Mouse (Mus musculus) spleen, postnatal 14 days (tissue): ENCODE data around the gene Pqbp1.

Experiments
- DNase-seq, 2 experiments: peaks; one replicate each; pipeline ENCODE4 v3.0.0; 2021 to 2022; ENCODE audit warnings: low spot score in 2 of 2

The Pqbp1 gene

DNA sequence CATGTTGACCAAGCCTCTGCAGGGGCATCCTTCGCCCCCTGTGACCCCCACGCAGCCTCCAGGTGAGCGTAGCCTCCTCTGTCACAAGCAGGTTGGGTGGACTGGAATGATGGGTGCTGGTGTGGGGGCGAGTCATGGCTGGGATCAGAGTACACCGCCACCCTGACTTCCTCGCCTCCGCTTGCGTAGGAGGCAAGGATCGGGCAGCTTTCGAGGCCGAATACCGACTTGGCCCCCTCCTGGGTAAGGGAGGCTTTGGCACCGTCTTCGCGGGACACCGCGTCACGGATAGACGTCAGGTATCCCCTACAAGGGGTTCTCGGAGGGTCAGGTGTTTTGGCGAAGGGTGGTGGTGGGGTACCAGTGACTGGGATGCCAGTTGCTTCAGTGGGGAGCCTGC, 20.6 kb downstream of the Pqbp1 start:
- no peak for DNase-seq

DNA sequence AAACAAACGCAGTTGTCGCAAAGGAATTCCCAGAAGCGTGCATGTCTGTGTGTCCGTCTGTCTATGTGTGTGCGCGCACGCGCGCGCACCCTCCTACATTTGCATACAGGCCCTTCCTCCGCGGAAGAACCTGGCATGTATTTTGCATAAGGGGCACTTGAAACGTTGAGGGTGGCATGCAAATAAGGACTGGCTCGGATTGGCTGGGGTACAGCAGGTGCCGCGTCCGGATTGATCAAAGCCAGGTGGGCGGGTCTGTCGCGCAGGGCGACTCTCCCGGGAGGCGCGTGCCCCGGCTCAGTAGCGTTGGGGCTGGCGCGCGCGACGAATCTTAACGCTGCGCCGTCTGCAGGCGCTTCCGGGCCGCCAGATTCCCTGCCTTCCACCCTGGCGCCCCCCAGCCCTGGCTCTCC, 21.1 kb downstream of the Pqbp1 start, which contains the start of gene Pim2:
Pim2 (plus strand) TSS at position 256 of the 413 bp plus-strand sequence.
- DNase-seq = peak; percentile 64 to 74

DNA sequence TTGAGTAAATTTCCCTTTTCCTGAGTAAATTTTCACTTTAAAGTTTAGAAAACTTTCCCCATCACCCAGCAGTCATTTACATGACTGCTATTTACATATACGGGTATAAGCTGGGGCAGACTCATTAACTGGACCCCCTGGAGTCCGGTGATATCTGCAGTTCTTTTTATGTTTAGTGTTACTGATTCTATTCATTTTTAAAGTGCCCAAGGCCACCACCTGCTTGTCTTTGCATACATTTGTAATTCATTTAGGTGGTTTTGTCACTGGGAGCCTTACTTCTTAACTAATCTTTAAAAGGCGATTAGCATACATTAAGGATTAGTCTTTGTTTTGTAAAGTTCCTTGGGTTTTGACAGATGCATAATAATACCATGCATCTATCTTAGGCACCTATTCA, 29.2 kb downstream of the Pqbp1 start:
- no peak for DNase-seq

DNA sequence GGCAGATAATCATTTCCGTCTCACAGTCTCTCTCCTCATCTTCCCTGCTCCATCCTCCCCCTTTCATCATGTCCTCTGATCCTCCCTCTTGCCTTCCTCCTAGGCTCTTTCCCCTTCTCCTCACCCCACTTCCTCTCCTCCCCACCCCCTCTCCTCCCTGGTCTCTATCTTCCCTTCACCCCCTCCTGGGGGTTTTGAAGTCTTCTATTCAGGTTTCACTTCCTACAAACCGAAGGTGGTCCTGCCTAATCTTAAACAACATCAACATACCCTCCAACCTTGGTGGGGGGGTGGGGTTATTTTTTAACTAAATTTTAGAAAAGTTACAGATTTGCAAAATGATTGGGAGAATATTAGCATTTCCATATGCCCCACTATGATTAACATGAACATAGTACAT, 30.6 kb downstream of the Pqbp1 start:
- DNase-seq = no peak

DNA sequence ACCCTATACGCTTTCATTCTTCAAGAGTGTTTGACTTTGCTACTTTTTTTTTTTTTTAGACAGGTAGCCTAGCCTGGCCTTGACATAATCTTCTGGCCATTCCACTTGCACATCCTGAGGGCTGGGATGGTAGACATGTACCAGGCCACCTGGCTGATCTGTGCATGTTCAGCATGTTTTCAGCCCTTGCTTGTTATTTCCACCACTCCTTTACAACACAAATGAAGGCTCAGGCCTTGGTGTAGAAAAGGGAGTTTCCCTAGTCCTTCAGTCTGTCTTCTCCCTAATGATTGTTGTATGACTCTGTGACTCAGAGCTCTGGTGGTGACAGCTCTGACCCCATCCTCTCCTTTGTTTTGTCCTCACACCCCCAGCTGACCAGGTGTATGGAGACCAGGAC, 31.9 kb downstream of the Pqbp1 start:
- no peak for DNase-seq

DNA sequence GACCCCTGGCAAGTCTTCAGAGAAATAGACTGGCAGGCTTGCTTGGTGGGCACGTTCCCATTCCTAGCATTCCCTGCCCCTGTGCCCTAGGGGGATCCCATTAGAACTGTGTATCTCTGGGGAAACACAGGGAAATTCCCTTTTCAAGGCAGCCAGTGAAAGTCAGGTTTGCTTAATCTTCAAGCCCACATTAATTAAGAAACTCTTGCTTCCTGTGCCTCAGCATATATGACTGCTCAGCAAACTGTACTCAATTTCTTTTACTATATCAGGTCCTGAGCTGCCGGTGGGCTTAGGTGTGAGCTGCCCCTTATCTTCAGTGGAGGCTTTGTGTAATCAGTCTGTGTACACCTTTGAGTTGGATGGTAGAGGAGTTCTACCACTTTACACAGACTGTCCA, 33.3 kb downstream of the Pqbp1 start:
- no peak for DNase-seq

DNA sequence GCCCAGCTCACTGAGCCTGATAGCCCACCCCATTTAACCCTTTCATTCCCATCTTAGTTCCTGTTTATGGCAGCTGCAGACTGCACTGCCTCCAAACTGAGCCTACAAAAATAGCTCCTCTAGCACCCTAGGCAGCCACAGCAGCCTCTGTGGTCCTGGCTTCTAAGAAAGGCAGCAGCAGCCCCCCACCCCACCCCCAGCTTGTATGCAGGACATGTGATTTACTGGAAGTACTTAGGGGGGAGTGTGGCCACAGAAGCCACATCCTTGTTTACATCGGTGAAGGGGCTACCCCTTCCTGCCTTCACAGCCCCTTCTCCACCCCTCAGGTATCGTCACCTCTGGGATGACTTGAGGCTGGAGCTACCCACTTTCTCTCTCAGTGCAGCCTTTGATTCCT, 33.7 kb downstream of the Pqbp1 start:
- DNase-seq = no peak

DNA sequence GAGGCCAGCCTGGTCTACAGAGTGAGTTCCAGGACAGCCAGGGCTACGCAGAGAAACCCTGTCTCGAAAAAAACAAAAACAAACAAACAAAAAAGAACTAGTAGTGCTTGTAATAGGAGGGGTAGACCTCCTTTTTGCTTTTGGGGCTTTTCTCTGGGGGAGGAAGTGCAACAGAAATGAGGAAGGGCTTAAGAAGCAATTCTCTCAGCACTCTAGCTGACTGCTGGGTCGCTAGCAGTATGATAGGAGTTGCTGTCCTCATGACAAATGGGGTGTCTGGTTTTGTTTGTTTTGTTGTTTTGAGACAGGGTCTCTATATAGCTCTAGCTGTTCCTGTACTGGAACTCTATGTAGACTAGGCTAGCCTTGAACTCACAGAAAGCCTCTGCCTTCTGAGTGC, 34.5 kb downstream of the Pqbp1 start:
- no peak for DNase-seq

DNA sequence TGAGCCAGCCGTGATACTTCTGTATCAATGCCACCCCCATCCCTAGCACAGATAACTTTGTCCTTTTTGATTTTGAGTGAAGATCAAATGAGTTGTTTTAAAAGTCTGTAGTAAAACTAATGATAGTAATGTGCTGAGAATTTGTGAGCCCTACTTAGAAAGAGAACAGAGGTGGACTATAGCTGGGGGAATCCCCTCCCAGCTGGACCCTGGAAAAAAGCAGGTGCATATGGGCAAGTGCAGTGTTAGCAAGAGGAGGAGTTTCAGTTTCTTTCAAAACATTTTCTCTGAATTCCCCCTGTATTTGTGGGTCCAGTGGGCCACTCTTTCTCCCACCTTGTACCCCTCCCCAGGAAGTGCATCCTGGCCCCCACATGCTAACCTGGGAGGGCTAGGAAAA, 35.9 kb downstream of the Pqbp1 start:
- no peak for DNase-seq

DNA sequence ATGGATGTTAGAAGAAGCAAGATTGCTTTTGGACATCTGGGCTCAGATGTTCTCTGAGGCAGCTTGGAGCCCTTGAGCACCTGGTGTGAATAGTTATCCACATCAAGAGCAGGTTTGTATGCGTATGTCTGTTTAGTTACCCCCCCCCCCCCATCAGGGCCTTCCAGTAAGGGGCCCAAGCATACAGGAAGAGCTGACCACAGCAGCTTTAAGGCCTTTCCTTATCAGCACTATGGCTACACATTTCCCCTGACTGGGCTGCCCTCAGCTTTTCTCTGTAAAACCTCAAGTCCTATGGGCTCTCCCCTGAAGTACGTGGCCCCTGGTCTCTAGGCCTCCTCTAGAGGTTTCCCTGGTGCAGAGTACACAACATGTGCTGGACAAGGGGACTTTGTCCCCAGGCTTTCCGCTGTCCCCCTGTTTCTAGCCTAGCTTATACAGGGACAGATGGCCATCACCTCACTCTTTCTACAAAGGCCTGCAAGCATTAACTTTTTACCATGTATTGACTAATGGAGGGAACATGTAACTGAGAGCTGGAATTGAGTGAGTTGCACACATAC, 39.8 kb downstream of the Pqbp1 start:
- DNase-seq = no peak

DNA sequence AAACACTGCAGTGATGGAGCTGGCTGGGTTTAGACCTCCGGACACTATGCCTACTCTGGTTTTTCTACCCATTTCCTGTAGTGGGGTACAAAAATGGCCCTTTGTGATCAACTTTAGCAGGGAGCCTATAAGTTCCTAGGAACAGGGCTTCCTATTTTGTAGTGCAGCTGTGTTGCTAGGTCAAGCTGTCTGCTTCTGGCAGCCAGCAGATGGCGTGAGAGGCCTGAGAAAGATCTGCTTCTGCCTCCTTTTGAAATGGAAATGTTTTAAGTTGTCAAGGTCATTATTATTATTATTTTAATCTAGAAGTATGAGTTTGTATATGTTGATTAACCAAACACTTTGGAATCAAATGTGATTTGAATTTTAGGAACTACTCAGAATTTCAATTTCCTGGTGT, 44.5 kb downstream of the Pqbp1 start:
- DNase-seq = peak; percentile 25 to 38

DNA sequence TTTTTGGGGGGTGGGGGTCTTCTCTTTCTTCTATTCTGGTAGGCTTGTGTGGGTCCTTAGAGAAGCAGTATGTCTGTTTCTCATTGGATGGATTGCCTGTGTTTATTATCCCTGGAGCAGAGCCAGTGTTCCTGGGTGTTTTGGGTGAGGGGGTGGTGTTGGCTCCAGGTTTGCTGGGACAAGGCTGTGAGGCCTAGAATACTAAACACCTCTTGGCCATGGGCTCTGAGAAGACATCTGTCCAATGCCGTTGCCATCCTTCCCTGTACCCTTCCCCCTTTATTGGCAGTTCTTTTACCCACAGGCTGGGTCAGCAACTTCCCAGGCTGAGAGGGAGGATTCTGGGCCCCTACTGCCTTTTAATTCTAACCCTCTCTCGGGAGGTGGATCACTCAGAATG, 51.2 kb downstream of the Pqbp1 start:
- DNase-seq = no peak
